ENCODE assay signal across 33 mouse cellular contexts in genomic region chr14:52045966-52046565, GRCm38 (mm10). TPM values are rescaled to one million over a fixed set of nuclear protein-coding genes. Genes with fewer than 3 reads are reported as not detected.
DNase-seq lines count a peak whose midpoint lies in the region; ATAC-seq lines count a peak whose summit lies in the region.
"Had no signal": no experiment of that assay in that cellular context is flagged by ENCODE, and none has a peak within 500 bp of the region (broad histone marks: within the 10 kb centered on the region; RNA-seq: fewer than 3 reads in every experiment).

No protein-coding gene starts in this region.

- peaks cover 12% of the 10 kb centered on the region; the same call in 1 of the 2 replicates for H3K4me1 ChIP-seq in forebrain, embryonic 13.5 days
- H3K4me1 ChIP-seq in forebrain, embryonic 11.5 days (replicated peaks; ENCODE audit: control insufficient read depth, insufficient read depth, low read length), result no peaks in the 10 kb centered on the region
- H3K4me1 ChIP-seq in hindbrain, embryonic 13.5 days (replicated peaks), result peaks cover 17% of the 10 kb centered on the region; the same call in 1 of the 2 replicates
- peaks cover 15% of the 10 kb centered on the region for H3K4me1 ChIP-seq in hindbrain, embryonic 12.5 days
- H3K4me1 ChIP-seq in forebrain, embryonic 16.5 days (replicated peaks; ENCODE audit: control insufficient read depth, insufficient read depth, low read length), result peaks cover 9% of the 10 kb centered on the region
- H3K4me1 ChIP-seq in midbrain, embryonic 15.5 days, result peaks cover 13% of the 10 kb centered on the region
- H3K4me1 ChIP-seq: stomach, embryonic 15.5 days had no signal

- H3K9me3 ChIP-seq in forebrain, embryonic 13.5 days (replicated peaks), result no peaks in the 10 kb centered on the region
- no peaks in the 10 kb centered on the region for H3K9me3 ChIP-seq in forebrain, embryonic 11.5 days (ENCODE audit: control insufficient read depth, low read length)
- H3K9me3 ChIP-seq in hindbrain, embryonic 13.5 days, result no peaks in the 10 kb centered on the region
- H3K9me3 ChIP-seq in hindbrain, embryonic 12.5 days (replicated peaks), result no peaks in the 10 kb centered on the region
- no peaks in the 10 kb centered on the region for H3K9me3 ChIP-seq in forebrain, embryonic 16.5 days (ENCODE audit: control insufficient read depth, low read length)
- no peaks in the 10 kb centered on the region for H3K9me3 ChIP-seq in midbrain, embryonic 15.5 days
- H3K9me3 ChIP-seq: embryonic facial prominence, embryonic 10.5 days; embryonic facial prominence, embryonic 15.5 days; heart, embryonic 12.5 days; limb, embryonic 10.5 days; limb, embryonic 15.5 days; liver, embryonic 13.5 days; megakaryocyte, embryonic 14.5 days; neural tube, embryonic 15.5 days; stomach, embryonic 15.5 days had no signal

- H3K4me2 ChIP-seq in forebrain, embryonic 13.5 days, result no peak overlapping the region
- no peak overlapping the region for H3K4me2 ChIP-seq in forebrain, embryonic 11.5 days (ENCODE audit: low read depth, low read length, severe bottlenecking)
- no peak overlapping the region for H3K4me2 ChIP-seq in hindbrain, embryonic 13.5 days
- no peak overlapping the region for H3K4me2 ChIP-seq in hindbrain, embryonic 12.5 days (replicated peaks)
- no peak overlapping the region for H3K4me2 ChIP-seq in forebrain, embryonic 16.5 days (ENCODE audit: low read length)
- H3K4me2 ChIP-seq in midbrain, embryonic 15.5 days, result no peak overlapping the region
- H3K4me2 ChIP-seq: hindbrain, embryonic 14.5 days; limb, embryonic 15.5 days; liver, embryonic 13.5 days; neural tube, embryonic 15.5 days; stomach, embryonic 15.5 days had no signal

- peak; percentile 48; the same call in 1 of the 2 replicates for ATAC-seq in forebrain, embryonic 13.5 days
- no peak for ATAC-seq in forebrain, embryonic 11.5 days (replicated peaks; ENCODE audit: low FRiP score)
- 0 out of 2 replicates have a peak, but pooled peaks have one; percentile 21 for ATAC-seq in hindbrain, embryonic 13.5 days (ENCODE audit: low FRiP score)
- ATAC-seq in hindbrain, embryonic 12.5 days (ENCODE audit: low FRiP score), result no peak
- ATAC-seq in forebrain, embryonic 16.5 days, result peak; percentile 49
- ATAC-seq in midbrain, embryonic 15.5 days (replicated peaks), result peak; percentile 75
- no peak for ATAC-seq in erythroblast, adult 5-6 weeks (replicated peaks; ENCODE audit: low FRiP score, poor library complexity, severe bottlenecking)

- 58% methylated on average over 9 of the region's 9 CpGs for WGBS in forebrain, embryonic 13.5 days
- 75% methylated on average over 9 of the region's 9 CpGs for WGBS in forebrain, embryonic 11.5 days
- WGBS in hindbrain, embryonic 13.5 days, result 40% methylated on average over 9 of the region's 9 CpGs
- 57% methylated on average over 9 of the region's 9 CpGs for WGBS in hindbrain, embryonic 12.5 days
- WGBS in forebrain, embryonic 16.5 days, result 53% methylated on average over 9 of the region's 9 CpGs
- 37% methylated on average over 9 of the region's 9 CpGs for WGBS in midbrain, embryonic 15.5 days

- no peaks in the 10 kb centered on the region for H3K36me3 ChIP-seq in forebrain, embryonic 13.5 days (ENCODE audit: poor library complexity, severe bottlenecking)
- no peaks in the 10 kb centered on the region for H3K36me3 ChIP-seq in forebrain, embryonic 11.5 days (ENCODE audit: control insufficient read depth, insufficient read depth, low read length)
- no peaks in the 10 kb centered on the region for H3K36me3 ChIP-seq in hindbrain, embryonic 13.5 days
- no peaks in the 10 kb centered on the region for H3K36me3 ChIP-seq in hindbrain, embryonic 12.5 days
- H3K36me3 ChIP-seq in forebrain, embryonic 16.5 days (ENCODE audit: control insufficient read depth, insufficient read depth), result no peaks in the 10 kb centered on the region
- no peaks in the 10 kb centered on the region for H3K36me3 ChIP-seq in midbrain, embryonic 15.5 days (replicated peaks)
- H3K36me3 ChIP-seq: embryonic facial prominence, embryonic 10.5 days; embryonic facial prominence, embryonic 15.5 days; heart, embryonic 12.5 days; limb, embryonic 10.5 days; limb, embryonic 15.5 days; liver, embryonic 13.5 days; neural tube, embryonic 15.5 days; stomach, embryonic 15.5 days had no signal

- DNase-seq in forebrain, embryonic 11.5 days (ENCODE audit: low spot score), result no peak
- no peak for DNase-seq in cerebellum, postnatal 4 days (ENCODE audit: low spot score in 2 of 2)
- DNase-seq: gastrocnemius, adult 2 months; gastrocnemius, postnatal 36 days; heart, adult 2 months; kidney, adult 2 months; layer of hippocampus, postnatal 36 days; liver, embryonic 13.5 days had no signal

- H3K9ac ChIP-seq in forebrain, embryonic 13.5 days, result no peak overlapping the region
- no peak overlapping the region for H3K9ac ChIP-seq in forebrain, embryonic 11.5 days (ENCODE audit: low read length)
- no peak overlapping the region for H3K9ac ChIP-seq in hindbrain, embryonic 13.5 days
- no peak overlapping the region for H3K9ac ChIP-seq in hindbrain, embryonic 12.5 days
- no peak overlapping the region for H3K9ac ChIP-seq in forebrain, embryonic 16.5 days (replicated peaks; ENCODE audit: low read depth, low read length)
- no peak overlapping the region for H3K9ac ChIP-seq in midbrain, embryonic 15.5 days
- H3K9ac ChIP-seq: embryonic facial prominence, embryonic 15.5 days; heart, embryonic 12.5 days; hindbrain, embryonic 14.5 days; limb, embryonic 15.5 days; liver, embryonic 13.5 days; neural tube, embryonic 15.5 days; stomach, embryonic 15.5 days had no signal

- no peak overlapping the region for H3K27ac ChIP-seq in forebrain, embryonic 13.5 days
- H3K27ac ChIP-seq in forebrain, embryonic 11.5 days (ENCODE audit: low read depth, low read length), result no peak overlapping the region
- no peak overlapping the region for H3K27ac ChIP-seq in hindbrain, embryonic 13.5 days
- no peak overlapping the region for H3K27ac ChIP-seq in hindbrain, embryonic 12.5 days
- H3K27ac ChIP-seq in forebrain, embryonic 16.5 days (ENCODE audit: low read length), result no peak overlapping the region
- H3K27ac ChIP-seq in midbrain, embryonic 15.5 days, result no peak overlapping the region
- H3K27ac ChIP-seq: embryonic facial prominence, embryonic 10.5 days; embryonic facial prominence, embryonic 15.5 days; gastrocnemius, adult 2 months; heart, adult 2 months; hindbrain, embryonic 14.5 days; kidney, postnatal 0 days; limb, embryonic 10.5 days; limb, embryonic 15.5 days; liver, embryonic 13.5 days; neural tube, embryonic 15.5 days; stomach, embryonic 15.5 days had no signal

- no peak overlapping the region for H3K4me3 ChIP-seq in forebrain, embryonic 13.5 days
- H3K4me3 ChIP-seq in forebrain, embryonic 11.5 days (ENCODE audit: low read depth, low read length), result no peak overlapping the region
- H3K4me3 ChIP-seq in hindbrain, embryonic 13.5 days, result no peak overlapping the region
- no peak overlapping the region for H3K4me3 ChIP-seq in hindbrain, embryonic 12.5 days
- H3K4me3 ChIP-seq in forebrain, embryonic 16.5 days (replicated peaks; ENCODE audit: low read length), result no peak overlapping the region
- no peak overlapping the region for H3K4me3 ChIP-seq in midbrain, embryonic 15.5 days
- H3K4me3 ChIP-seq: embryonic facial prominence, embryonic 10.5 days; embryonic facial prominence, embryonic 15.5 days; gastrocnemius, adult 2 months; heart, adult 2 months; heart, embryonic 12.5 days; limb, embryonic 10.5 days; limb, embryonic 15.5 days; liver, embryonic 13.5 days; neural tube, embryonic 15.5 days; stomach, embryonic 15.5 days had no signal

- no peaks in the 10 kb centered on the region for H3K27me3 ChIP-seq in forebrain, embryonic 13.5 days
- no peaks in the 10 kb centered on the region for H3K27me3 ChIP-seq in forebrain, embryonic 11.5 days (ENCODE audit: control insufficient read depth, insufficient read depth, low read length)
- no peaks in the 10 kb centered on the region for H3K27me3 ChIP-seq in hindbrain, embryonic 13.5 days
- H3K27me3 ChIP-seq in hindbrain, embryonic 12.5 days, result no peaks in the 10 kb centered on the region
- no peaks in the 10 kb centered on the region for H3K27me3 ChIP-seq in forebrain, embryonic 16.5 days (replicated peaks; ENCODE audit: control insufficient read depth, insufficient read depth, low read length)
- no peaks in the 10 kb centered on the region for H3K27me3 ChIP-seq in midbrain, embryonic 15.5 days (replicated peaks)
- H3K27me3 ChIP-seq: embryonic facial prominence, embryonic 15.5 days; heart, embryonic 12.5 days; limb, embryonic 15.5 days; liver, embryonic 13.5 days; neural tube, embryonic 15.5 days; stomach, embryonic 15.5 days had no signal

RNA-seq across cellular contexts. Expression of gene Olfr221, which starts 3.8 kb away (rescaled TPM):
- not detected in 2 replicates for polyA plus RNA-seq in forebrain, embryonic 13.5 days (2015; fragmentation: Nextera tagmentation; extraction: Ambion mirVana)
- polyA plus RNA-seq in forebrain, embryonic 11.5 days (2014; fragmentation: Nextera tagmentation; extraction: Ambion mirVana), result not detected in 2 replicates
- polyA plus RNA-seq in hindbrain, embryonic 13.5 days (2015; fragmentation: Nextera tagmentation; extraction: Ambion mirVana), result not detected in 2 replicates
- not detected in 2 replicates for polyA plus RNA-seq in hindbrain, embryonic 12.5 days (2016; fragmentation: Nextera tagmentation; extraction: Ambion mirVana)
- polyA plus RNA-seq in forebrain, embryonic 16.5 days (2015; fragmentation: Nextera tagmentation; extraction: Ambion mirVana), result not detected in 2 replicates
- not detected in 2 replicates for polyA plus RNA-seq in midbrain, embryonic 15.5 days (2015; fragmentation: Nextera tagmentation; extraction: Ambion mirVana)
- total RNA-seq in erythroblast, adult 5-6 weeks (2015; ENCODE audit: low replicate concordance), result not detected in 2 replicates
- total RNA-seq in erythroblast, adult 5-6 weeks (2017; ENCODE audit: low replicate concordance), result 0.56 TPM in 1 of 2 replicates, not detected in the other
- total RNA-seq: adrenal gland, postnatal 14 days; CH12.LX; ES-E14; gastrocnemius, adult 2 months; gastrocnemius, postnatal 36 days; heart, adult 2 months; layer of hippocampus, postnatal 36 days; left cerebral cortex, postnatal 10 days had no signal
- polyA plus RNA-seq: C2C12; embryonic facial prominence, embryonic 10.5 days; heart, adult 2 months; heart, embryonic 12.5 days; heart, postnatal 0 days; hindbrain, embryonic 14.5 days; intestine, embryonic 14.5 days; kidney, adult 2 months; kidney, postnatal 0 days; limb, embryonic 10.5 days; limb, embryonic 15.5 days; liver, embryonic 13.5 days; lung, postnatal 0 days; neural tube, embryonic 15.5 days; Patski; stomach, embryonic 15.5 days had no signal

RNA-seq across cellular contexts. Expression of gene Zfp219, which starts 25.5 kb away (rescaled TPM):
- polyA plus RNA-seq in forebrain, embryonic 13.5 days (2015; fragmentation: Nextera tagmentation; extraction: Ambion mirVana), result 52.3 and 58.6 TPM in 2 replicates
- 105 and 116 TPM in 2 replicates for polyA plus RNA-seq in forebrain, embryonic 11.5 days (2014; fragmentation: Nextera tagmentation; extraction: Ambion mirVana)
- polyA plus RNA-seq in hindbrain, embryonic 13.5 days (2015; fragmentation: Nextera tagmentation; extraction: Ambion mirVana), result 30.5 and 33.1 TPM in 2 replicates
- polyA plus RNA-seq in hindbrain, embryonic 12.5 days (2016; fragmentation: Nextera tagmentation; extraction: Ambion mirVana), result 64.4 and 71.7 TPM in 2 replicates
- 28.6 and 32.2 TPM in 2 replicates for polyA plus RNA-seq in forebrain, embryonic 16.5 days (2015; fragmentation: Nextera tagmentation; extraction: Ambion mirVana)
- polyA plus RNA-seq in midbrain, embryonic 15.5 days (2015; fragmentation: Nextera tagmentation; extraction: Ambion mirVana), result 45.9 and 54.5 TPM in 2 replicates
- 0.58 and 1.9 TPM in 2 replicates for total RNA-seq in erythroblast, adult 5-6 weeks (2015; ENCODE audit: low replicate concordance)
- 3.1 and 3.8 TPM in 2 replicates for total RNA-seq in erythroblast, adult 5-6 weeks (2017; ENCODE audit: low replicate concordance)

RNA-seq across cellular contexts. Expression of gene Tmem253, which starts 30.6 kb away (rescaled TPM):
- 0.63 and 0.96 TPM in 2 replicates for polyA plus RNA-seq in forebrain, embryonic 13.5 days (2015; fragmentation: Nextera tagmentation; extraction: Ambion mirVana)
- polyA plus RNA-seq in forebrain, embryonic 11.5 days (2014; fragmentation: Nextera tagmentation; extraction: Ambion mirVana), result 0.92 and 0.95 TPM in 2 replicates
- 0.79 and 0.84 TPM in 2 replicates for polyA plus RNA-seq in hindbrain, embryonic 13.5 days (2015; fragmentation: Nextera tagmentation; extraction: Ambion mirVana)
- 0.59 and 1.6 TPM in 2 replicates for polyA plus RNA-seq in hindbrain, embryonic 12.5 days (2016; fragmentation: Nextera tagmentation; extraction: Ambion mirVana)
- 0.67 and 0.81 TPM in 2 replicates for polyA plus RNA-seq in forebrain, embryonic 16.5 days (2015; fragmentation: Nextera tagmentation; extraction: Ambion mirVana)
- polyA plus RNA-seq in midbrain, embryonic 15.5 days (2015; fragmentation: Nextera tagmentation; extraction: Ambion mirVana), result 0.50 and 0.78 TPM in 2 replicates
- total RNA-seq in erythroblast, adult 5-6 weeks (2015; ENCODE audit: low replicate concordance), result not detected in 2 replicates
- total RNA-seq in erythroblast, adult 5-6 weeks (2017; ENCODE audit: low replicate concordance), result not detected in 2 replicates
- total RNA-seq: left cerebral cortex, postnatal 10 days had no signal

RNA-seq across cellular contexts. Expression of gene Hnrnpc, which starts 57.8 kb away (rescaled TPM):
- polyA plus RNA-seq in forebrain, embryonic 13.5 days (2015; fragmentation: Nextera tagmentation; extraction: Ambion mirVana), result 830 and 894 TPM in 2 replicates
- polyA plus RNA-seq in forebrain, embryonic 11.5 days (2014; fragmentation: Nextera tagmentation; extraction: Ambion mirVana), result 937 and 1,003 TPM in 2 replicates
- polyA plus RNA-seq in hindbrain, embryonic 13.5 days (2015; fragmentation: Nextera tagmentation; extraction: Ambion mirVana), result 623 and 652 TPM in 2 replicates
- 726 and 727 TPM in 2 replicates for polyA plus RNA-seq in hindbrain, embryonic 12.5 days (2016; fragmentation: Nextera tagmentation; extraction: Ambion mirVana)
- polyA plus RNA-seq in forebrain, embryonic 16.5 days (2015; fragmentation: Nextera tagmentation; extraction: Ambion mirVana), result 655 and 693 TPM in 2 replicates
- 480 and 482 TPM in 2 replicates for polyA plus RNA-seq in midbrain, embryonic 15.5 days (2015; fragmentation: Nextera tagmentation; extraction: Ambion mirVana)
- total RNA-seq in erythroblast, adult 5-6 weeks (2015; ENCODE audit: low replicate concordance), result 143 and 152 TPM in 2 replicates
- total RNA-seq in erythroblast, adult 5-6 weeks (2017; ENCODE audit: low replicate concordance), result 197 and 275 TPM in 2 replicates

Comparison
In these comparisons a context has a peak if more than half of its experiments do, and no peak if none do; other contexts are left out.
1. ATAC-seq: peak in forebrain, embryonic 13.5 days (single experiment), hindbrain, embryonic 13.5 days (single experiment), forebrain, embryonic 16.5 days (single experiment) and midbrain, embryonic 15.5 days (single experiment); none in forebrain, embryonic 11.5 days (single experiment), hindbrain, embryonic 12.5 days (single experiment) and erythroblast, adult 5-6 weeks (single experiment).